Mouse (Mus musculus): ENCODE data around the gene Paf1.

Gene Paf1

DNA sequence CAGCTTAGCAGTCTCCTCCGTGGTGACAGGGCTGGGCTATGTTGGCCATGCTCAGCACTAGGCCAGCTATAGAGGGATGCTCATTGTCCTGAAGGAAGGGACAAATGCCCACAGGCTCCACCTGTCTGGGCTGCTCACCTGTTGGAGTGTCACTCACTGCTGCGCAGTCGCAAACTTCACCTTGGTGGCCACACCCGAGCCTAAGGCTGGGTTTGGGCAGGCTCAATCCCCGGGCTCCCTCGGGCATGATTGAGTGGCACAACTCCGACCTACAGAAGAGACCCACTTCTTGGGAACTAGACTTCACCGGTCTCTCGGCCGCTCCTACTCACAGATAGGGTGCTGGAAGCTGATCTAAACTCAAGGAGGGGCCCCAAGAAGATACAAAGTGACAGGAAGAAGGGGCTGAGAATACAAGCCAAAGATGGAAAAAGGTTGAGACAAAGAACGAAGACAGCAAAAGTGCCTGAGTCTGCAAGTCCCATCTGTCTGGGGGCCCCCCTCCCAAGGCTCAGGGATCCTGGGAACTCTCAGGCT lies 21.7 kb upstream of the Paf1 start:
- no peak for DNase-seq (ENCODE audit: low spot score in 2 of 2)

- DNase-seq (ENCODE audit: low spot score in 2 of 2), result peak in 1 of 2 experiments; percentile 52
Observed at GRCm38 (mm10) chr7:28371514-28371989, 21.2 kb upstream of the Paf1 start.

DNA sequence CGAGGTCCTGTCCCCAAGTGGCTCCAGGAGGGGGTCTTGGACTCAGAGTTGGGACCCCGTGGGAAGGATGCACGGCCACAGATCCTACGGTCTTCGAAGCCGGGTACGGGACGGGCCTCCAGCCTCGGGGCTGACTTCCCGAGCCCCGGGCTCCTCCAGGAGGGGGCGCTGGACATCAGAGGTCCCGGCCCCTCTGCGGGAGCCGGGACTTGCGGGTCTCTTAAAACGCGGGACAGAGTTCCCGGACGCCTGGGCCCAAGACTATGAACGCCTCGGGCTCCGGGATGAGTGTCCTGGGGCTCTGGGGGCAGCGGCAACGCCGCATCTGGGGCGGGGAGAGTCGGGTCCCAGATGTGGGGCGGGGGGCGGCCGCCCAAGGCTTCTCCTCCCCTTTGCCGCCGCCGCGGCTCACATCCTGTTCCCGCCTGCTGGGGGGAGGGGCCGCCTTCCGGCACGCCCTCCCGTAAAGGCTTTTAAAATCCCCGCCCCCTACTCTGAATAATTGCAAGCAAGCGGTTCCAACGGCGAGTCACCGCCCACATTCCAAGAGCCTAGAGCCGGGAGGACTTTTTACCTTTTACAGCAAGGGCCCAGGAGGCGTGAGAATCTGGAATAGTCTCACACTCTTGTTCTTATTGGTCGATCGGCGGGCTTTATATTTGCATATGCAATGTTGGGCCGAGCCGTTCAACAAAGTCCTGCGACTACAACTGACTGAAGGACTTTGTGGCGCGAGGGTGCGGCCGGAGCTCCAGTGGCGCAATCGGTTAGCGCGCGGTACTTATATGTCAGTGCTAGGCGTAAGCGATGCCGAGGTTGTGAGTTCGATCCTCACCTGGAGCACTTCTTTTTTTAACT lies 20.3 kb upstream of the Paf1 start, which contains the start of gene Plekhg2:
TSS of gene Plekhg2 (minus strand) at position 349 of the 858 bp plus-strand sequence.
- peak; percentile 95 for DNase-seq (ENCODE audit: low spot score in 2 of 2)

- peak in 1 of 2 experiments; percentile 74 for DNase-seq (ENCODE audit: low spot score in 2 of 2)
Observed at GRCm38 (mm10) chr7:28373131-28373581, 19.6 kb upstream of the Paf1 start.

- DNase-seq (ENCODE audit: low spot score in 2 of 2), result no peak
Observed at GRCm38 (mm10) chr7:28373891-28374495, 18.8 kb upstream of the Paf1 start.

- DNase-seq (ENCODE audit: low spot score in 2 of 2), result no peak
Observed at GRCm38 (mm10) chr7:28374647-28375046, 18.1 kb upstream of the Paf1 start.

- DNase-seq (ENCODE audit: low spot score in 2 of 2), result peak; percentile 55 to 73
Observed at GRCm38 (mm10) chr7:28375176-28375921, 17.4 kb upstream of the Paf1 start.

GRCm38 (mm10) chr7:28376011-28376771 lies 16.6 kb upstream of the Paf1 start:
- no peak for DNase-seq (ENCODE audit: low spot score in 2 of 2)

DNA sequence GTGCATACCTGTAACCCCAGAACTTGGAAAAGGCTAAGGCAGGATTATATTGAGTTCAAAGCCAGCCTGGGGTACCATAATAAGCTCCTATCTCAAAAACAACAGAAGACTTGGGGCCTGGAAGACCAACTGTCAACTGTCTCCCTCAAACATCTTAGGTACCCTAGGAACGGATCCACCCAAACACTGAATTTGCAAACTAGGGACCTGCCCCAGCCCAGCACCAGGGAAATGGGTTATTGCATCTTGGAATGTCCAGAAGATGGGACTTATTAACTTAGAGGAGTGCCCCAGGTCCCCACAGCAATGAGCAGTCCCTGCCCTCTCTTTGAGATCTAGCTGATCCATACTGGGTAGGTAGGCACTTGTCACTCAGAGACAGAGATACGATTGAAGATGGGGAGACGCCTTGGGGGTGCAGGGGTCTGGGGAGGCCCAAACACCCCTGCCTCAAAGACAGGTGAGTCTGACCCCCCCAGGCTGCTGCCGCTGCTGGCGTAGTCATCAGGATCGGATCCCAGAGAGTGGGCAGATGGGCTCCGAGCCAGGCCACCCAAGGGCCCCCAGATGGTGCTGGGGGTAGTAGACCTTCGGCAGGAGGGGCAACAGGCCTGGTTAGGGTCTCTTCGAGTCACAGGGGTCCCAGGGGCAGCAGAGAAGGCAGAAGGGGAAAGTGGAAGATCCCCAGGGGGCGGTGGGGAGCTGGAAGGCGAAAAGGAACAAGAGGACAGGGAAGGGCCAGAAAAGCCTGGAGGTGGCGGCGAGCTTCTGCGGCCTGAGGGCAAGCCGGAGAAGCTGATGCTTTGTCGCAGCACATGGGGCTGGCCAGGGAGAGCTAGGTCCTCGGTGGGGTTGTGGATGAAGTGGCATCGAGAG lies 15.3 kb upstream of the Paf1 start:
- no peak for DNase-seq (ENCODE audit: low spot score in 2 of 2)

DNA sequence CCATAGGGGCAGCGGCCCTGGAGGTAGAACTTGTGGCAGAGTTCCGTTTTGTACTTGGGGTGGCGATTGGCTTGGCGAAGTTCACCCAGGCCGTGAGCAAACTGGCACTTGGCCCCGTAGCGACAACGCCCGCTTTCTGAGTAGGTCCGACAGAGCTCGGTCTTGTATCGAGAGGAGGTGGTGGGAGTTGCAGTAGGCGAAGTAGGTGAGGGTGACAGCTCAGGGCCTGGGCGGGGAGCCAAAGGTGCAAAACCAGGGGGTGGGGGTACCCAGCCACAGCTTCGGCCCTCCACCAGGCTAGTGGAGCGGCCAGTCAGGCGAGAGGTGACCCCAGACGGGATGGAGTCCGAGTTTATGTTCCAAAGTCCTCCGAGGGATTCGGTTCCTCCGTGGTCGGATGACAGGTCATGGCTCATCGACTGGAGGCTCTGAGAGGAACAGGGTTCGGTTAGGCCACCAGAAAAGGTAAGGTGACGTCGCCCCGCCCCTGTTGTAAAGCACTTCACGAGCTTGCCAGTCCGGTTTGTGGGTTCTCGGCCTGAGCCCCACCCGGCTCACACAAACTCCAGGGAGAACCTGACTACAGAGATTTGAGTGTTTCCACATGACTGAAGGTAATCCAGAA lies 14.6 kb upstream of the Paf1 start:
- no peak for DNase-seq (ENCODE audit: low spot score in 2 of 2)

- peak; percentile 59 to 68 for DNase-seq (ENCODE audit: low spot score in 2 of 2)
Observed at GRCm38 (mm10) chr7:28378769-28379651, 13.7 kb upstream of the Paf1 start.

GRCm38 (mm10) chr7:28380237-28381016 lies 12.3 kb upstream of the Paf1 start, which contains the start of gene Zfp36:
Zfp36 (minus strand) TSS chr7:28380253.
- DNase-seq (ENCODE audit: low spot score in 2 of 2), result no peak

GRCm38 (mm10) chr7:28381017-28381790 lies 11.5 kb upstream of the Paf1 start:
- DNase-seq (ENCODE audit: low spot score in 2 of 2), result no peak

DNA sequence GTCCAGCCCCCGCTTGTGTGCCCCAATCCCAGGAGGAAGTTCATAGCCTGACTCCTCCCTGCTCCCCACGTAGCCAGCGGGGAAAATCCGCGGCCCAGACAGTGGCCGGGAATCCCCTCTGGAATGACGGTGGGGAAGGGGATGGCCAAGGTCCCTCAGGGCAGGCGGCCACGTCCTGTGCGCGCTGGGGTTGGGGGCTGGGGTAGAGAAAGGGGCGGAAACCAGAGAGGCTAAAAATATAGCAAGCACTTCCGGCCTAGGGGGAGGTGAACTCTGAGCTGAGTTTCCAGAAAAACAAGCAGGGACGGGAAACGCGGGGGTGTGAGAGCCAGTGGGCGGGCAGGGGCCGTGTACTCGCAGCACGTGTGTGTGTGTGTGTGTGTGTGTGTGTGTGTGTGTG lies 10.8 kb upstream of the Paf1 start:
- DNase-seq (ENCODE audit: low spot score in 2 of 2), result no peak

GRCm38 (mm10) chr7:28382347-28382951 lies 10.3 kb upstream of the Paf1 start:
- DNase-seq (ENCODE audit: low spot score in 2 of 2), result no peak

GRCm38 (mm10) chr7:28382981-28383396 lies 9.8 kb upstream of the Paf1 start:
- DNase-seq (ENCODE audit: low spot score in 2 of 2), result no peak

Data from cerebellum, postnatal 4 days (tissue).